Mouse (Mus musculus): ENCODE data around the gene Cd274. TPM values are rescaled to one million over a fixed set of nuclear protein-coding genes. Genes with fewer than 3 reads are reported as not detected.

Cd274 gene
- polyA plus RNA-seq (2012; rRNA removed), result 1.6 and 1.7 TPM in 2 replicates

GRCm38 (mm10) chr19:29366969-29367622, at the start of gene Cd274, which contains the start of gene Plgrkt:
Gene Cd274 (plus strand): TSS chr19:29367455.
Gene Plgrkt (minus strand): TSS chr19:29367390.
- peak in 1 of 2 experiments; percentile 53 for DNase-seq (ENCODE audit: extremely low spot score in 1 of 2, low spot score in 1 of 2)

GRCm38 (mm10) chr19:29323416-29324049, 43.7 kb upstream of the Cd274 start:
- DNase-seq (ENCODE audit: extremely low spot score in 1 of 2, low spot score in 1 of 2), result no peak

- DNase-seq (ENCODE audit: extremely low spot score in 1 of 2, low spot score in 1 of 2), result peak in 1 of 2 experiments; percentile 34
Measured at GRCm38 (mm10) chr19:29325053-29325851, 42.0 kb upstream of the Cd274 start, which contains the start of gene Insl6. Gene Insl6 (minus strand): TSS chr19:29325356.

- DNase-seq (ENCODE audit: extremely low spot score in 1 of 2, low spot score in 1 of 2), result no peak
Measured at GRCm38 (mm10) chr19:29325852-29326180, 41.4 kb upstream of the Cd274 start.

GRCm38 (mm10) chr19:29326396-29326795, 40.9 kb upstream of the Cd274 start:
- DNase-seq (ENCODE audit: extremely low spot score in 1 of 2, low spot score in 1 of 2), result no peak

- no peak for DNase-seq (ENCODE audit: extremely low spot score in 1 of 2, low spot score in 1 of 2)
Measured at GRCm38 (mm10) chr19:29326822-29327552, 40.3 kb upstream of the Cd274 start.

GRCm38 (mm10) chr19:29334068-29334745, 33.0 kb upstream of the Cd274 start, which contains the start of gene Rln1:
Gene Rln1 (minus strand): TSS chr19:29334670.
- peak in 1 of 2 experiments; percentile 45 for DNase-seq (ENCODE audit: extremely low spot score in 1 of 2, low spot score in 1 of 2)

- no peak for DNase-seq (ENCODE audit: extremely low spot score in 1 of 2, low spot score in 1 of 2)
Measured at GRCm38 (mm10) chr19:29336624-29337023, 30.6 kb upstream of the Cd274 start.

GRCm38 (mm10) chr19:29341029-29341428, 26.2 kb upstream of the Cd274 start:
- no peak for DNase-seq (ENCODE audit: extremely low spot score in 1 of 2, low spot score in 1 of 2)

- DNase-seq (ENCODE audit: extremely low spot score in 1 of 2, low spot score in 1 of 2), result no peak
Measured at GRCm38 (mm10) chr19:29342281-29342680, 25.0 kb upstream of the Cd274 start.

- no peak for DNase-seq (ENCODE audit: extremely low spot score in 1 of 2, low spot score in 1 of 2)
Measured at GRCm38 (mm10) chr19:29344868-29345267, 22.4 kb upstream of the Cd274 start.

- DNase-seq (ENCODE audit: extremely low spot score in 1 of 2, low spot score in 1 of 2), result no peak
Measured at GRCm38 (mm10) chr19:29345636-29346035, 21.6 kb upstream of the Cd274 start.

- DNase-seq (ENCODE audit: extremely low spot score in 1 of 2, low spot score in 1 of 2), result no peak
Measured at GRCm38 (mm10) chr19:29350991-29351390, 16.3 kb upstream of the Cd274 start.

GRCm38 (mm10) chr19:29354895-29355877, 12.1 kb upstream of the Cd274 start:
- DNase-seq (ENCODE audit: extremely low spot score in 1 of 2, low spot score in 1 of 2), result peak; percentile 59 to 94

GRCm38 (mm10) chr19:29356281-29356680, 11.0 kb upstream of the Cd274 start:
- DNase-seq (ENCODE audit: extremely low spot score in 1 of 2, low spot score in 1 of 2), result no peak

GRCm38 (mm10) chr19:29360251-29360650, 7.0 kb upstream of the Cd274 start:
- DNase-seq (ENCODE audit: extremely low spot score in 1 of 2, low spot score in 1 of 2), result no peak

GRCm38 (mm10) chr19:29361468-29362130, 5.7 kb upstream of the Cd274 start:
- peak; percentile 86 to 95 for DNase-seq (ENCODE audit: extremely low spot score in 1 of 2, low spot score in 1 of 2)

GRCm38 (mm10) chr19:29362173-29362930, 4.9 kb upstream of the Cd274 start:
- DNase-seq (ENCODE audit: extremely low spot score in 1 of 2, low spot score in 1 of 2), result no peak

Measured in frontal cortex, adult 2 months (tissue).